Mouse (Mus musculus): ENCODE results near the gene Olfr70.

DNA sequence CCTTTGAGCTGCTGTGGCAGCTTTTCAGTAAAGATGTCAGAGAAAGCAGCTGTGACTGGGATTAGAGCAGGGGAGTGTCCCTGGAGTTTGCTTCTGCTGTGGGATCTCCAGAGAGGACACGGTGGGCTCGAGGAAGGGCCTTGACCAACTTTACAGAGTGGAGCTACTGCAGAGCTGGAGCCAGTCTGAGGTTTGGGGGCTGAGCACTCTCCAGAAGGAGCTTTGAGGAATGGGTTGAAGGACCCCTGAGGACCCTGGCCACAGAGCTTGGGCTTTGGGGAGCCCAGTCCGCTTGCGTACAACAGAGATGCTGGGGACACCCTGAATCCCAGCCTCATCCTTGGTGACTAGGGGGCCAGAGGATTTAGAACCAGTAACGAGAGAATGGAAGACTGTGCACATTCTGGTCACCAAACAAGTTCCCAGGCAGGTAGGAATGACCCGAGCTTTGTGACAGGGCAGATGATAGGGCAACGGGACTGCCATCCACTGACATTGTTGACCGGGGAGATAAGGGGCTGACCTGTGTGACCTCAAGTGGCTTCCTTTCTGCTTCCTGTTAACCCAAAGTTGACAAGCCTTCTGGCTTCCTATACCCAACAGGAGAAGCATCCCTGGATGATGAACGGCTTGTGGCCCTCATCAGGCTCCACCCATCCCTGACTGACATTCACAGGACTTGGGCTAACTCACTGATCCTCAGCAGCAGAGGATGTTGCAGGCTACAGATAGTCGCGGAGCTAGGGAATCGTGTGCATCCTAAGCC is 25.8 kb upstream of the Olfr70 start:
- TF ChIP-seq CTCF (IDR thresholded peaks at IDR 0.05; ENCODE audit: low read depth): no peak
- no peak for TF ChIP-seq EP300 (IDR thresholded peaks at IDR 0.05; ENCODE audit: low read depth)
